Mouse (Mus musculus) urinary bladder, postnatal 14 days (tissue): ENCODE results near the gene Gm20517.
A peak's percentile ranks its signal among the peaks of the same experiment; 100 is the strongest.

Experiments used
- DNase-seq: peaks from one replicate; pipeline ENCODE4 v3.0.0; 2021; ENCODE audit warnings: low spot score

The Gm20517 gene

GRCm38 (mm10) chr17:47678238-47678637, 66.8 kb downstream of the Gm20517 start:
- DNase-seq = no peak

DNA sequence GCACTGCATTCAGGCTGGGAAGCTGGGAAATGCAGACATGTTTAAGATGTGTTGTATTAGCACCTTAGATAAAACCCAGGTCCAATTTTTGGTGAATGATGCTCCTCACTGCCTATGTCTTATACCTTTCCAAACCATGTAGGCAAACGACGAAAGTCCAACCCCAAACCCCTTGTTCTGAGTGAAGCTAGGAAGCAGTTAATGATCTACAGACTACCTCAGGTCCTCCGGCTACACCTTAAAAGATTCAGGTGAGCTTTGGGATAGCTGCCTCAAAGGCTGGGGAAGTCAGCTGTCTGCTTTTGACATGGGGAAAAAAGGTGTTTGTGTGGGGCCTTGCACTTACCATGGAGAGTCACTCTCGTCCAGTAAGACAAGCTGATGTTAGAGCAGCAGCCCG, 67.3 kb downstream of the Gm20517 start:
- no peak for DNase-seq

DNA sequence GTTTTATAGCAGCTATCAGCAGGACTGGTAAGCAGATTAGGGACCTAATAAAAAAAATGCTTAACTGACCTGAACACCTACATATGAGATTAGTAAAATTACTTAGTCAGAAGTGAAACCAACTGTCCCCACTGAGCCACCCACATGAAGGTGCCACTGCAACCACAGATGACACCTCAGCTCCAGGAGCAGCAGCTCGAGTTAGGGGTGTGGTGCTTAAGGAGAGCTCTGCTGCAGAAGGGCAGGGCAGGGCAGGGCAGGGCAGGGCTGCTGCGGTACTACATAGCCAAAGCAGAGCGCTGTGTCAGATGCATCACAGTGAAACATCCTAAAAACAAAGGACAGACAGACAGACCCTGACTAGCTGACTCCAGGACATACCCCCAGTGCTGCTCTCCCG, 71.4 kb downstream of the Gm20517 start:
- no peak for DNase-seq

GRCm38 (mm10) chr17:47687409-47688343, 76.3 kb downstream of the Gm20517 start:
- DNase-seq = peak; percentile 96

GRCm38 (mm10) chr17:47688344-47688607, 76.9 kb downstream of the Gm20517 start, which contains the start of gene Tomm6:
Tomm6 (minus strand) TSS chr17:47688386.
- DNase-seq = no peak

GRCm38 (mm10) chr17:47688608-47689575, 77.5 kb downstream of the Gm20517 start, which contains the start of gene Frs3:
Frs3 (plus strand) TSS chr17:47689030.
- DNase-seq = peak; percentile 57

GRCm38 (mm10) chr17:47689894-47690293, 78.5 kb downstream of the Gm20517 start:
- no peak for DNase-seq

DNA sequence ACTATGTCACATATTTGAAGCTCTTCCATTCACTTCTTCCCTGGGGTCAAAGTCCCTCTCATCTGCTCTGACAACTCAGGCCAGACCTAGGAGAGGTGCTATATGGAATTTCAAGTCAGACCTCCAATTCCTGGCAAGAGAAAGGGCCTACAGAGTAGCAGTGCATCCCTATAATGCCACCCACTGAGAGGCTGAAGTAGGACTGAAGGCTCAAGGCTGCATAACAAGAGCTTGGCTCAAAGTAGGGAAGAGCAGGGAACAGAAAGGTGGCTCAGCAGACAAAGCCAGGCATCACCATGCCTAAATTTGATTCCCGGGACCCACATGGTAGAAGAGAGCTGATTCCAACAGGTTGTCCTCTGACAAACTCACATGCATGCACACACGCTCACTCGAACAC, 80.3 kb downstream of the Gm20517 start:
- DNase-seq = no peak

GRCm38 (mm10) chr17:47693671-47694441, 82.5 kb downstream of the Gm20517 start:
- no peak for DNase-seq

GRCm38 (mm10) chr17:47694442-47694502, 82.9 kb downstream of the Gm20517 start, which contains the start of gene Gm21981:
Gm21981 (minus strand) TSS chr17:47694455.
- DNase-seq = no peak

GRCm38 (mm10) chr17:47694503-47695336, 83.3 kb downstream of the Gm20517 start, which contains the start of gene Prickle4:
Prickle4 (minus strand) TSS chr17:47694736.
- peak; percentile 97 for DNase-seq

- DNase-seq = no peak
Measured at GRCm38 (mm10) chr17:47695337-47695710, 83.9 kb downstream of the Gm20517 start.

DNA sequence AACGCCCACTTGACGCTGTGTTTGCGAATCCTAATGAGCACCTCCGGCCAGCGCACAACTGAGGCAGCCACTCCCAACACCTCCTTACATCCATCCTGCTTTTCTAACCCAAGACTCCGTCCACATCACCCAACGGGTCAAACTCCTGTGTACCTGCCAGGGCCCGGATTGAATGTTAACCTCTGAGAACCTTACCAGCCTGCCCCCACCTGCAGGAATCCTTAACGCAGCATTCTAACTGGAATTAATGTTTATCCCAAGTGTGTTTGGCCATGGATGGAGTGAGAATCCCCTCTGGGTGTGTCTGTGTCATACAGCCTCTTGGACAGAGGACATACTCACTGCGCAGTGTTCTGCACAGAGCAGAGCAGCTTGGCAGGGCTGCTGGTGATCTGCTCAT, 86.8 kb downstream of the Gm20517 start:
- no peak for DNase-seq

GRCm38 (mm10) chr17:47699055-47699454, 87.7 kb downstream of the Gm20517 start:
- DNase-seq = no peak

DNA sequence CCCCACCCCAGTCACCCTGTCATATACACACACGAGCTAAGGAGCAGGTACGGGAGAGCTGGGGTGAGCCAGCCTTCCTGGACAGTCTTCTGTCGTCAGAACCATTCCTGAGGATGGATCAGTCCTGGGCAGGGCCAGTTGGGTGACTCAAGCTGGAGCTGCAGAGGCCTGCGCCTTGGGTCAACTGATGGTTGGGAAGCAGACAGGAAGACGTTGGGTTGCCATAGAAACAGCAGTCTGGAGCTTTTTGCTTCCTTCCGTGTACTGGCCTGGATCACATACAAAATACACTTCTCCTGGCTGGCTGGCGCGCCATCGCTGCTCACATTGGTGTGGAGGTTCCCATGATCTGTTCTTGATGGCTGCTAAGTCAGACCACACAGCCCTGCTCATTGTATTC, 90.4 kb downstream of the Gm20517 start:
- no peak for DNase-seq

DNA sequence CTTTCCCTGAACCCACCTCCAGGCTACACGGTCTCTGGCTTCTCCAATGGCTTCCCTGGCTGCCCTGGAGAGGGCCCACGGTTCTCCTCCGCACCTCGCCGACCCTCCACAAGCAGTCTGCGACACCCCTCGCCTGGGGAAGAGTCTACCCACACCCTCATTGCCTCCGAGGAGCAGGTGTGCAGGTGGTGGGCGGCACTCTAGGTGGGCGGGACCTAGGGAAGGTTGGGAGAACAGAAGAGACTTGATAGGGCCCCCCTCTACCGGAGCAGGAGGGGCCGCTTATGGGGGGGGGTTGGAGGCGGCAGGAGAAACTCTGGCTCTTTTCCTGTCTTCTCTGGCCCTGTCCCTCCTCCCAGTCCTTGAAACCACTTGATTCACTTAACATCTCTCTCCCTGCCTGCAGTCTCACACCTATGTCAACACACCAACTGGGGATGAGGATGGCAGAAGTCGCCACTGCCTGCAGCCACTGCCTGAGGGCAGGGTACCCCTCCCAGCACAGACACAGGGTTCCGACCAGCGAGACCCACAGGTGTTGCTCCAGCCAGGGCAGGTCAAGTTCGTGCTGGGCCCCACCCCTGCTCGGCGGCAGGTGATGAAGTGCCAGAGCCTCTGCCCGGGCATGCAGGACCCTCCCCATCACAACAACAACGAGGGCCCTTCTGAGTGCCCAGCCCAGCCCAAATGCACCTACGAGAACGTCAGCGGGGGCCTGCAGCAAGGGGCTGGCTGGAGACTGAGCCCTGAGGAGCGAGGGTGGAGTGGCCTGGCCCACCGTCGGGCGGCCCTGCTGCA, 91.4 kb downstream of the Gm20517 start:
- no peak for DNase-seq

GRCm38 (mm10) chr17:47703556-47703955, 92.2 kb downstream of the Gm20517 start:
- DNase-seq = no peak

GRCm38 (mm10) chr17:47704692-47705091, 93.3 kb downstream of the Gm20517 start:
- no peak for DNase-seq

DNA sequence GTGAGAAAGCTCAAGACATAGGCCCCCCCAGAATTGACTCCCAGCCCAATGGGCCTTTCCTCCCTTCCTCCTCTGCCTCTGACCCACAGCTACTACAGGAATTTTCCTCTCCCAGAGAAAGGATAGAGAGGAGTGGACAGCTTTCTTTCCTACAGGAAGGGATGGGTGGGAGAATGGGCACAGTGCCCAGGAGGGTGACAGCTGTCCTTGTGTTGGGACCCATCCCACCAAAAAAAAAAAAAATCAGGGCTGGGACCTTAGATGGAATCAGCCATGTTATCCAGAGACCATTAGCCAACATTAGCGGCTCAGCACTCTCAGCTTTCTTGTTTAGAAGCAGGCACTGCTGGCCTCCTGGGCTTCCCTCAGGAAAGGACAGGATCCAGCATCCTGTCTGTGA, 94.8 kb downstream of the Gm20517 start:
- no peak for DNase-seq

DNA sequence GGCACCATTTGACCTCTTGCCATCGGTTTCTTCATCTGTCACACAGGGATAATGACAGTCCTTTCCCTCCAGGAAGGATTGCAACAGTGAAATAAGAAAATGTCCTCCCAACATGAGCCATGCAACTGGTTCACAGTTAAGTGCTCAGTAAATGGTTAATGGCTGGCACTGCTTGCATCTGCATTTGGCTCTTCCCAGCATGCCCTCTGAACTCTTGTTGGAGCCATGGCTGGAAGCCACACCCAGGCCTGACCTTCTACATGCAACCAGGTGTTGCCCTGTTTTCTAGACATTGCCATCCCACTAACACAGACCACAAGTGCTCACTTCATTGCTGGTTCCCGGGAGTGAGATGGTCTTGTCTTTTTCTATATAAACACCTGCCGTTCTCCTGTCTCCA, 96.6 kb downstream of the Gm20517 start:
- no peak for DNase-seq

GRCm38 (mm10) chr17:47708972-47709371, 97.6 kb downstream of the Gm20517 start:
- no peak for DNase-seq
